ENCODE assay signal across 16 mouse cellular contexts in the genomic region with DNA sequence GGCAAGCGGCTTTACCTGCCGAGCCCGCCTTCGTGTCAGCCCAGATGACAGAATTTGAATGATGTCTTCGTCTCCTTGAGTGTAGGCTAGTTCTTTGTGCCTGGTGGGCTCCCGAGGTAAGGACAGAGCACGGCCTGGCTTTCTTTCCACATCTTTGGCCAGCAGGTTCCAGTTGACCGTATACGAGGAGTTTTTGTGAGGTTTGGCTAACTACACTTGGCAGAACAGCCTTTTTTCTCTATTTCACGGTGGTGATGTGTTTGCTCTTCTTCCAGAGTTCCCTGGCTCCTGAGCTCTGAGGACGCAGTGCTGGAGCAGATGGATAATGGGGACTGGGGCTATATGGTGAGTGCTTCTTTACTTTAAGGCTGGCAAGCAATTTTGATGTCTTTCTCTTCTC. TPM values are rescaled to one million over a fixed set of nuclear protein-coding genes. Genes with fewer than 3 reads are reported as not detected.
DNase-seq lines count a peak whose midpoint lies in the region; ATAC-seq and TF ChIP-seq lines count a peak whose summit lies in the region.
"Had no signal": no experiment of that assay in that cellular context is flagged by ENCODE, and none has a peak within 500 bp of the region (broad histone marks: within the 10 kb centered on the region; RNA-seq: fewer than 3 reads in every experiment).

No protein-coding gene starts in this region.

- H3K9me3 ChIP-seq in hindbrain, embryonic 11.5 days (ENCODE audit: control insufficient read depth, low read length): no peaks in the 10 kb centered on the region
- no peaks in the 10 kb centered on the region for H3K9me3 ChIP-seq in hindbrain, embryonic 12.5 days (replicated peaks)
- H3K9me3 ChIP-seq in E14TG2a.4 (ENCODE audit: low read length): no peaks in the 10 kb centered on the region
- no peaks in the 10 kb centered on the region for H3K9me3 ChIP-seq in ES-E14 (ENCODE audit: control insufficient read depth, insufficient read depth, low read depth, low read length)
- H3K9me3 ChIP-seq: embryonic facial prominence, embryonic 10.5 days; forebrain, embryonic 13.5 days; heart, embryonic 15.5 days had no signal

- H3K4me3 ChIP-seq in hindbrain, embryonic 11.5 days (ENCODE audit: low read depth, low read length): no peak overlapping the region
- no peak overlapping the region for H3K4me3 ChIP-seq in hindbrain, embryonic 12.5 days
- H3K4me3 ChIP-seq in E14TG2a.4 (replicated peaks; ENCODE audit: low read length) (peak overlapping the region; percentile 50; the same call in 1 of the 2 replicates), ES-E14 (ENCODE audit: insufficient read depth in 1 of 2, low read depth in 1 of 2, low read length in 2 of 2, poor library complexity in 1 of 2, severe bottlenecking in 1 of 2) (no peak overlapping the region)
- H3K4me3 ChIP-seq: embryonic facial prominence, embryonic 10.5 days; forebrain, embryonic 13.5 days; heart, embryonic 15.5 days had no signal

- H3K4me1 ChIP-seq in hindbrain, embryonic 11.5 days (replicated peaks; ENCODE audit: control insufficient read depth, insufficient read depth, low read length): no peaks in the 10 kb centered on the region
- peaks cover 21% of the 10 kb centered on the region for H3K4me1 ChIP-seq in hindbrain, embryonic 12.5 days
- H3K4me1 ChIP-seq in E14TG2a.4 (replicated peaks; ENCODE audit: low read depth, low read length) (peaks cover 55% of the 10 kb centered on the region), ES-E14 (ENCODE audit: control insufficient read depth in 2 of 2, insufficient read depth in 2 of 2, low read length in 2 of 2, poor library complexity in 1 of 2) (peaks cover 6 to 11% of the 10 kb centered on the region in 2 experiments)

- H3K9ac ChIP-seq in hindbrain, embryonic 11.5 days (ENCODE audit: low read depth, low read length): no peak overlapping the region
- H3K9ac ChIP-seq in hindbrain, embryonic 12.5 days: no peak overlapping the region
- H3K9ac ChIP-seq in ES-E14 (ENCODE audit: insufficient read depth, low read depth, low read length, poor library complexity, severe bottlenecking): peak overlapping the region; percentile 54; the same call in 1 of the 2 replicates
- H3K9ac ChIP-seq: forebrain, embryonic 13.5 days; heart, embryonic 15.5 days had no signal

- H3K27ac ChIP-seq in hindbrain, embryonic 11.5 days (ENCODE audit: low read depth, low read length): no peak overlapping the region
- H3K27ac ChIP-seq in hindbrain, embryonic 12.5 days: no peak overlapping the region
- peak overlapping the region; percentile 52; the same call in 1 of the 2 replicates for H3K27ac ChIP-seq in ES-E14 (ENCODE audit: insufficient read depth, low read depth, low read length, poor library complexity, severe bottlenecking)
- H3K27ac ChIP-seq: embryonic facial prominence, embryonic 10.5 days; heart, embryonic 15.5 days had no signal

- WGBS in hindbrain, embryonic 11.5 days: 39% methylated on average over 11 of the region's 11 CpGs
- WGBS in hindbrain, embryonic 12.5 days: 35% methylated on average over 11 of the region's 11 CpGs

- H3K36me3 ChIP-seq in hindbrain, embryonic 11.5 days (ENCODE audit: control insufficient read depth, insufficient read depth, low read length): no peaks in the 10 kb centered on the region
- peaks cover 7% of the 10 kb centered on the region for H3K36me3 ChIP-seq in hindbrain, embryonic 12.5 days
- H3K36me3 ChIP-seq in E14TG2a.4 (ENCODE audit: insufficient read depth, low read length) (peaks cover 41% of the 10 kb centered on the region), ES-E14 (ENCODE audit: control insufficient read depth, insufficient read depth, low read length, poor library complexity, severe bottlenecking) (peaks cover 7% of the 10 kb centered on the region)

- in situ Hi-C loops in ES-E14 (cut with MboI; ENCODE audit: low sequenced_read_pairs in 2 of 2, unreplicated experiment in 2 of 2): no loop called here

- no peak for TF ChIP-seq CTCF in E14TG2a.4 (conservative IDR thresholded peaks at IDR 0.05; ENCODE audit: low read length)

- peaks cover 12% of the 10 kb centered on the region; the same call in 1 of the 2 replicates for H3K27me3 ChIP-seq in hindbrain, embryonic 11.5 days (ENCODE audit: control insufficient read depth, insufficient read depth, low read length)
- H3K27me3 ChIP-seq in hindbrain, embryonic 12.5 days: peaks cover 23% of the 10 kb centered on the region
- no peaks in the 10 kb centered on the region for H3K27me3 ChIP-seq in E14TG2a.4 (ENCODE audit: insufficient read depth, low read length)
- H3K27me3 ChIP-seq: heart, embryonic 15.5 days had no signal

- no peak overlapping the region for H3K4me2 ChIP-seq in hindbrain, embryonic 11.5 days (replicated peaks; ENCODE audit: low read depth, low read length)
- no peak overlapping the region for H3K4me2 ChIP-seq in hindbrain, embryonic 12.5 days (replicated peaks)
- H3K4me2 ChIP-seq: forebrain, embryonic 13.5 days; heart, embryonic 11.5 days; heart, embryonic 15.5 days had no signal

- DNase-seq in cerebellum, adult 9-10 months: peak; percentile 45
- DNase-seq in cerebellum, postnatal 4 days (ENCODE audit: low spot score in 2 of 2): no peak
- peak; percentile 6 for DNase-seq in hindbrain, embryonic 11.5 days (ENCODE audit: low spot score)
- DNase-seq in ES-E14 (ENCODE audit: low read depth, low spot score): no peak
- DNase-seq: gastrocnemius, postnatal 36 days; heart, postnatal 14 days; kidney, adult 11 months had no signal

- ATAC-seq in hindbrain, embryonic 11.5 days (ENCODE audit: low FRiP score): no peak
- no peak for ATAC-seq in hindbrain, embryonic 12.5 days (ENCODE audit: low FRiP score)
- ATAC-seq: hindbrain, embryonic 16.5 days had no signal

TF ChIP-seq in ES-E14, 5 proteins besides CTCF, POLR2A, EP300 and RAD21:
- TF ChIP-seq CHD2 (IDR thresholded peaks at IDR 0.05; ENCODE audit: low read depth, low read length) (no peak), ZNF384 (IDR thresholded peaks at IDR 0.05; ENCODE audit: low read depth, low read length) (no peak), MAFK (IDR thresholded peaks at IDR 0.05; ENCODE audit: insufficient read depth, low read depth, low read length) (no peak), HCFC1 (IDR thresholded peaks at IDR 0.05; ENCODE audit: borderline replicate concordance, insufficient read depth, low read length) (no peak), ZC3H11A (IDR thresholded peaks at IDR 0.05; ENCODE audit: borderline replicate concordance, low read depth, low read length) (no peak)

RNA-seq across cellular contexts. Expression of gene Kctd6, which starts 5.9 kb away (rescaled TPM):
- 8.2 and 11.2 TPM in 2 replicates for polyA plus RNA-seq in hindbrain, embryonic 11.5 days (2014; fragmentation: Nextera tagmentation; extraction: Ambion mirVana)
- 15.6 and 16.0 TPM in 2 replicates for polyA plus RNA-seq in hindbrain, embryonic 12.5 days (2016; fragmentation: Nextera tagmentation; extraction: Ambion mirVana)
- total RNA-seq in ES-E14 (2012; rRNA removed): 9.3 and 11.9 TPM in 2 replicates

RNA-seq across cellular contexts. Expression of gene Acox2, which starts 39.3 kb away (rescaled TPM):
- polyA plus RNA-seq in hindbrain, embryonic 11.5 days (2014; fragmentation: Nextera tagmentation; extraction: Ambion mirVana): 0.20 and 0.29 TPM in 2 replicates
- 0.26 TPM in 1 of 2 replicates, not detected in the other for polyA plus RNA-seq in hindbrain, embryonic 12.5 days (2016; fragmentation: Nextera tagmentation; extraction: Ambion mirVana)
- total RNA-seq in ES-E14 (2012; rRNA removed): not detected in 2 replicates
- total RNA-seq: hematopoietic stem cell, adult 5-6 weeks; MEL had no signal
- polyA plus RNA-seq: embryonic facial prominence, embryonic 10.5 days; forebrain, embryonic 13.5 days; heart, embryonic 15.5 days had no signal

RNA-seq across cellular contexts. Expression of gene Pdhb, which starts 47.1 kb away (rescaled TPM):
- 228 and 233 TPM in 2 replicates for polyA plus RNA-seq in hindbrain, embryonic 11.5 days (2014; fragmentation: Nextera tagmentation; extraction: Ambion mirVana)
- polyA plus RNA-seq in hindbrain, embryonic 12.5 days (2016; fragmentation: Nextera tagmentation; extraction: Ambion mirVana): 198 and 207 TPM in 2 replicates
- 152 and 171 TPM in 2 replicates for total RNA-seq in ES-E14 (2012; rRNA removed)

Comparison
In these comparisons a context has a peak if more than half of its experiments do, and no peak if none do; other contexts are left out.
1. DNase-seq: peak in cerebellum, adult 9-10 months (single experiment) and hindbrain, embryonic 11.5 days (single experiment); none in cerebellum, postnatal 4 days (0 of 2) and ES-E14 (single experiment).